36 mouse cellular contexts compared by ENCODE assay signal in genomic region chr19:52207725-52208124, GRCm38 (mm10). TPM values are rescaled to one million over a fixed set of nuclear protein-coding genes. Genes with fewer than 3 reads are reported as not detected.
A peak's percentile ranks its signal among the peaks of the same experiment; 100 is the strongest.
DNase-seq lines count a peak whose midpoint lies in the region; ATAC-seq and TF ChIP-seq lines count a peak whose summit lies in the region.
"Had no signal": no experiment of that assay in that cellular context is flagged by ENCODE, and none has a peak within 500 bp of the region (broad histone marks: within the 10 kb centered on the region; RNA-seq: fewer than 3 reads in every experiment).

No protein-coding gene starts in this region.

- no peak overlapping the region for H3K9ac ChIP-seq in hindbrain, embryonic 12.5 days
- no peak overlapping the region for H3K9ac ChIP-seq in midbrain, embryonic 13.5 days (replicated peaks)
- H3K9ac ChIP-seq in midbrain, embryonic 15.5 days: no peak overlapping the region
- no peak overlapping the region for H3K9ac ChIP-seq in hindbrain, postnatal 0 days (replicated peaks; ENCODE audit: low read length)
- H3K9ac ChIP-seq: embryonic facial prominence, embryonic 13.5 days; limb, embryonic 15.5 days; liver, embryonic 13.5 days had no signal

- no peaks in the 10 kb centered on the region for H3K36me3 ChIP-seq in hindbrain, embryonic 12.5 days
- no peaks in the 10 kb centered on the region for H3K36me3 ChIP-seq in hindbrain, embryonic 10.5 days
- H3K36me3 ChIP-seq in midbrain, embryonic 13.5 days: no peaks in the 10 kb centered on the region
- no peaks in the 10 kb centered on the region for H3K36me3 ChIP-seq in midbrain, embryonic 15.5 days (replicated peaks)
- H3K36me3 ChIP-seq in hindbrain, postnatal 0 days (ENCODE audit: insufficient read depth, low read length): no peaks in the 10 kb centered on the region
- H3K36me3 ChIP-seq: embryonic facial prominence, embryonic 13.5 days; limb, embryonic 10.5 days; limb, embryonic 15.5 days; liver, embryonic 13.5 days had no signal

- no peak for DNase-seq in hindbrain, embryonic 10.5 days (ENCODE audit: low spot score)
- peak; percentile 35 for DNase-seq in brain, embryonic 14.5 days (ENCODE audit: low read depth)
- peak; percentile 17 for DNase-seq in hindbrain, postnatal 0 days (ENCODE audit: low spot score)
- DNase-seq in gastrocnemius, adult 18-20 months (ENCODE audit: low spot score): no peak
- DNase-seq: adrenal gland, adult 2 months; adrenal gland, postnatal 36 days; B cell, adult 2 months; cerebellum, adult 8-10 months; cerebellum, postnatal 25 days; gastrocnemius, adult 2 months; gastrocnemius, postnatal 36 days; heart, adult 18-20 months; heart, postnatal 36 days; kidney, adult 9 months; kidney, postnatal 10 days; layer of hippocampus, adult 9-11 months; liver, embryonic 13.5 days; lung, adult 18-20 months; right cerebral cortex, postnatal 4 days; thymus, adult 18-20 months; thymus, postnatal 25 days had no signal

- peak overlapping the region; percentile 32 for H3K27ac ChIP-seq in hindbrain, embryonic 12.5 days
- no peak overlapping the region for H3K27ac ChIP-seq in hindbrain, embryonic 10.5 days
- peak overlapping the region; percentile 16; the same call in 1 of the 2 replicates for H3K27ac ChIP-seq in midbrain, embryonic 13.5 days
- H3K27ac ChIP-seq in midbrain, embryonic 15.5 days: no peak overlapping the region
- H3K27ac ChIP-seq in hindbrain, postnatal 0 days: no peak overlapping the region
- H3K27ac ChIP-seq: embryonic facial prominence, embryonic 13.5 days; gastrocnemius, adult 2 months; limb, embryonic 10.5 days; limb, embryonic 15.5 days; liver, embryonic 13.5 days; stomach, postnatal 0 days had no signal

- H3K4me1 ChIP-seq in hindbrain, embryonic 12.5 days: peaks cover 2% of the 10 kb centered on the region; the same call in 1 of the 2 replicates
- no peaks in the 10 kb centered on the region for H3K4me1 ChIP-seq in hindbrain, embryonic 10.5 days (replicated peaks)
- peaks cover 7% of the 10 kb centered on the region for H3K4me1 ChIP-seq in midbrain, embryonic 13.5 days (replicated peaks)
- H3K4me1 ChIP-seq in midbrain, embryonic 15.5 days: peaks cover 3% of the 10 kb centered on the region; the same call in 1 of the 2 replicates
- no peaks in the 10 kb centered on the region for H3K4me1 ChIP-seq in hindbrain, postnatal 0 days (ENCODE audit: insufficient read depth, low read length)
- H3K4me1 ChIP-seq: embryonic facial prominence, embryonic 13.5 days; limb, embryonic 10.5 days; limb, embryonic 15.5 days; liver, embryonic 13.5 days had no signal

- peak; percentile 88 for ATAC-seq in hindbrain, embryonic 12.5 days (ENCODE audit: low FRiP score)
- ATAC-seq in midbrain, embryonic 13.5 days: 0 out of 2 replicates have a peak, but pooled peaks have one; percentile 37
- no peak for ATAC-seq in midbrain, embryonic 15.5 days (replicated peaks)
- ATAC-seq in hindbrain, postnatal 0 days: no peak
- ATAC-seq: intestine, postnatal 0 days had no signal

- no peaks in the 10 kb centered on the region for H3K27me3 ChIP-seq in hindbrain, embryonic 12.5 days
- H3K27me3 ChIP-seq in hindbrain, embryonic 10.5 days (ENCODE audit: insufficient read depth, poor library complexity, severe bottlenecking): no peaks in the 10 kb centered on the region
- H3K27me3 ChIP-seq in midbrain, embryonic 13.5 days: no peaks in the 10 kb centered on the region
- no peaks in the 10 kb centered on the region for H3K27me3 ChIP-seq in midbrain, embryonic 15.5 days (replicated peaks)
- no peaks in the 10 kb centered on the region for H3K27me3 ChIP-seq in hindbrain, postnatal 0 days (ENCODE audit: insufficient read depth, low read length)
- H3K27me3 ChIP-seq: embryonic facial prominence, embryonic 13.5 days; limb, embryonic 15.5 days; liver, embryonic 13.5 days had no signal

- no peak overlapping the region for H3K4me2 ChIP-seq in hindbrain, embryonic 12.5 days (replicated peaks)
- no peak overlapping the region for H3K4me2 ChIP-seq in midbrain, embryonic 13.5 days (replicated peaks)
- no peak overlapping the region for H3K4me2 ChIP-seq in midbrain, embryonic 15.5 days
- H3K4me2 ChIP-seq in hindbrain, postnatal 0 days (ENCODE audit: low read depth, low read length): no peak overlapping the region
- H3K4me2 ChIP-seq: embryonic facial prominence, embryonic 13.5 days; heart, embryonic 11.5 days; limb, embryonic 15.5 days; liver, embryonic 13.5 days had no signal

- TF ChIP-seq POLR2A in brain, embryonic 14.5 days (IDR thresholded peaks at IDR 0.05; ENCODE audit: borderline replicate concordance, extremely low read depth, insufficient read depth, insufficient read length, poor library complexity, severe bottlenecking): no peak

- H3K9me3 ChIP-seq in hindbrain, embryonic 12.5 days (replicated peaks): no peaks in the 10 kb centered on the region
- no peaks in the 10 kb centered on the region for H3K9me3 ChIP-seq in hindbrain, embryonic 10.5 days
- no peaks in the 10 kb centered on the region for H3K9me3 ChIP-seq in midbrain, embryonic 13.5 days
- H3K9me3 ChIP-seq in midbrain, embryonic 15.5 days: no peaks in the 10 kb centered on the region
- no peaks in the 10 kb centered on the region for H3K9me3 ChIP-seq in hindbrain, postnatal 0 days (ENCODE audit: low read length)
- H3K9me3 ChIP-seq: embryonic facial prominence, embryonic 13.5 days; limb, embryonic 10.5 days; limb, embryonic 15.5 days; liver, embryonic 13.5 days had no signal

- no peak overlapping the region for H3K4me3 ChIP-seq in hindbrain, embryonic 12.5 days
- H3K4me3 ChIP-seq in hindbrain, embryonic 10.5 days: no peak overlapping the region
- no peak overlapping the region for H3K4me3 ChIP-seq in midbrain, embryonic 13.5 days (replicated peaks)
- H3K4me3 ChIP-seq in midbrain, embryonic 15.5 days: no peak overlapping the region
- no peak overlapping the region for H3K4me3 ChIP-seq in hindbrain, postnatal 0 days (ENCODE audit: low read length)
- H3K4me3 ChIP-seq: embryonic facial prominence, embryonic 13.5 days; erythroblast, embryonic 14.5 days; gastrocnemius, adult 2 months; limb, embryonic 10.5 days; limb, embryonic 15.5 days; liver, embryonic 13.5 days had no signal

- 39% methylated on average over 2 of the region's 2 CpGs for WGBS in hindbrain, embryonic 12.5 days
- WGBS in hindbrain, embryonic 10.5 days: 62% methylated on average over 2 of the region's 2 CpGs
- 36% methylated on average over 2 of the region's 2 CpGs for WGBS in midbrain, embryonic 13.5 days
- WGBS in midbrain, embryonic 15.5 days: 40% methylated on average over 2 of the region's 2 CpGs
- 47% methylated on average over 2 of the region's 2 CpGs for WGBS in hindbrain, postnatal 0 days

- no peak for TF ChIP-seq CTCF in brain, embryonic 14.5 days (IDR thresholded peaks at IDR 0.05; ENCODE audit: borderline replicate concordance, extremely low read depth, insufficient read depth, insufficient read length)
- TF ChIP-seq CTCF in hindbrain, postnatal 0 days (IDR thresholded peaks at IDR 0.05; ENCODE audit: low read depth): no peak

RNA-seq across cellular contexts. Expression of gene Ins1, which starts 56.4 kb away (rescaled TPM):
- not detected in 2 replicates for polyA plus RNA-seq in hindbrain, embryonic 12.5 days (2016; fragmentation: Nextera tagmentation; extraction: Ambion mirVana)
- not detected in 2 replicates for polyA plus RNA-seq in hindbrain, embryonic 10.5 days (2016; fragmentation: Nextera tagmentation; extraction: Ambion mirVana)
- not detected in 2 replicates for polyA plus RNA-seq in midbrain, embryonic 13.5 days (2015; fragmentation: Nextera tagmentation; extraction: Ambion mirVana)
- polyA plus RNA-seq in midbrain, embryonic 15.5 days (2015; fragmentation: Nextera tagmentation; extraction: Ambion mirVana): not detected in 2 replicates
- not detected in 2 replicates for polyA plus RNA-seq in brain, embryonic 14.5 days (2012; rRNA removed)
- total RNA-seq in hindbrain, postnatal 0 days (2014; rRNA removed): not detected in 2 replicates
- polyA plus RNA-seq in hindbrain, postnatal 0 days (2015; fragmentation: Nextera tagmentation; extraction: Ambion mirVana): not detected in 2 replicates
- not detected for total RNA-seq in gastrocnemius, adult 18-20 months (2021)
- total RNA-seq: adrenal gland, adult 2 months; adrenal gland, postnatal 36 days; gastrocnemius, adult 2 months; gastrocnemius, postnatal 36 days; heart, adult 18-20 months; heart, postnatal 36 days; left cerebral cortex, postnatal 10 days; megakaryocyte progenitor cell, adult 5-6 weeks had no signal
- polyA plus RNA-seq: adrenal gland, adult 2 months; embryonic facial prominence, embryonic 13.5 days; erythroblast, embryonic 14.5 days; forebrain, embryonic 11.5 days; heart, embryonic 11.5 days; heart, embryonic 16.5 days; large intestine, adult 2 months; limb, embryonic 10.5 days; limb, embryonic 15.5 days; liver, embryonic 13.5 days had no signal

Comparison
In these comparisons a context has a peak if more than half of its experiments do, and no peak if none do; other contexts are left out.
1. ATAC-seq: peak in hindbrain, embryonic 12.5 days (single experiment) and midbrain, embryonic 13.5 days (single experiment); none in midbrain, embryonic 15.5 days (single experiment) and hindbrain, postnatal 0 days (single experiment).
2. H3K27ac ChIP-seq: peak in hindbrain, embryonic 12.5 days (single experiment) and midbrain, embryonic 13.5 days (single experiment); none in hindbrain, embryonic 10.5 days (single experiment), midbrain, embryonic 15.5 days (single experiment) and hindbrain, postnatal 0 days (single experiment).
3. DNase-seq: peak in brain, embryonic 14.5 days (single experiment) and hindbrain, postnatal 0 days (single experiment); none in hindbrain, embryonic 10.5 days (single experiment) and gastrocnemius, adult 18-20 months (single experiment).